Mouse (Mus musculus): Measurements from ENCODE around the gene Pak6. TPM values are rescaled to one million over a fixed set of nuclear protein-coding genes. Genes with fewer than 3 reads are reported as not detected.

The Pak6 gene
- polyA plus RNA-seq, 1 experiment from 2014 or later = 1.9 TPM

- Histone ChIP-seq H3K9ac (ENCODE audit: low read depth, low read length) (no peak overlapping the region), H3K4me1 (replicated peaks; ENCODE audit: insufficient read depth, low read length) (peaks cover 7% of the 10 kb centered on the region), H3K27ac (no peak overlapping the region), H3K4me3 (replicated peaks; ENCODE audit: low read depth, low read length) (0 out of 2 replicates have a peak overlapping the region, but pooled peaks have one; percentile 69), H3K27me3 (ENCODE audit: insufficient read depth, low read length) (peaks cover 7% of the 10 kb centered on the region), H3K9me3 (replicated peaks; ENCODE audit: low read length) (no peaks in the 10 kb centered on the region), H3K36me3 (ENCODE audit: insufficient read depth, low read length) (no peaks in the 10 kb centered on the region), H3K4me2 (ENCODE audit: low read length) (peak overlapping the region; percentile 99)
- TF ChIP-seq CTCF (IDR thresholded peaks at IDR 0.05; ENCODE audit: low read depth) = no peak
- DNase-seq (ENCODE audit: low spot score) (no peak), ATAC-seq (replicated peaks; ENCODE audit: low FRiP score, low read depth) (no peak)
- 38% methylated on average over 10 of the region's 10 CpGs for WGBS
Observed at GRCm38 (mm10) chr2:118747301-118747960, 84.3 kb downstream of the Pak6 start.

Other genes with a start within 250 kb of the Pak6 start
- 237 and 255 TPM in 2 replicates for gene Srp14, start 183.6 kb upstream of the Pak6 start, polyA plus RNA-seq (2015; fragmentation: Nextera tagmentation; extraction: Ambion mirVana)
- gene Bmf, start 113.6 kb upstream of the Pak6 start, polyA plus RNA-seq (2015; fragmentation: Nextera tagmentation; extraction: Ambion mirVana) = 4.2 and 5.3 TPM in 2 replicates
- gene Bub1b, start 65.1 kb upstream of the Pak6 start, polyA plus RNA-seq (2015; fragmentation: Nextera tagmentation; extraction: Ambion mirVana) = 28.7 and 34.2 TPM in 2 replicates
- 0.37 and 0.45 TPM in 2 replicates for gene Ankrd63, start 40.7 kb downstream of the Pak6 start, polyA plus RNA-seq (2015; fragmentation: Nextera tagmentation; extraction: Ambion mirVana)
- gene Plcb2, start 65.1 kb downstream of the Pak6 start, polyA plus RNA-seq (2015; fragmentation: Nextera tagmentation; extraction: Ambion mirVana) = 1.3 and 1.4 TPM in 2 replicates
- 16.1 and 16.8 TPM in 2 replicates for gene Inafm2, start 82.5 kb downstream of the Pak6 start, polyA plus RNA-seq (2015; fragmentation: Nextera tagmentation; extraction: Ambion mirVana)
- gene Ccdc9b, start 99.4 kb downstream of the Pak6 start, polyA plus RNA-seq (2015; fragmentation: Nextera tagmentation; extraction: Ambion mirVana) = 0.91 and 0.95 TPM in 2 replicates
- not detected in 2 replicates for gene Phgr1, start 109.5 kb downstream of the Pak6 start, polyA plus RNA-seq (2015; fragmentation: Nextera tagmentation; extraction: Ambion mirVana)
- 0.01 and 0.05 TPM in 2 replicates for gene Disp2, start 116.4 kb downstream of the Pak6 start, polyA plus RNA-seq (2015; fragmentation: Nextera tagmentation; extraction: Ambion mirVana)
- gene Knstrn, start 150.7 kb downstream of the Pak6 start, polyA plus RNA-seq (2015; fragmentation: Nextera tagmentation; extraction: Ambion mirVana) = 57.5 and 59.4 TPM in 2 replicates
- 68.9 and 79.2 TPM in 2 replicates for gene Ivd, start 198.7 kb downstream of the Pak6 start, polyA plus RNA-seq (2015; fragmentation: Nextera tagmentation; extraction: Ambion mirVana)
- 3.3 TPM in 2 replicates for gene Bahd1, start 237.1 kb downstream of the Pak6 start, polyA plus RNA-seq (2015; fragmentation: Nextera tagmentation; extraction: Ambion mirVana)

Data from kidney, postnatal 0 days (tissue).